Mouse (Mus musculus): ENCODE data around the gene Rabep2. TPM values are rescaled to one million over a fixed set of nuclear protein-coding genes. Genes with fewer than 3 reads are reported as not detected.
A peak's percentile ranks its signal among the peaks of the same experiment; 100 is the strongest.

The Rabep2 gene
- total RNA-seq, 2 experiments from 2014 or later: 11.5 to 13.9 TPM

DNA sequence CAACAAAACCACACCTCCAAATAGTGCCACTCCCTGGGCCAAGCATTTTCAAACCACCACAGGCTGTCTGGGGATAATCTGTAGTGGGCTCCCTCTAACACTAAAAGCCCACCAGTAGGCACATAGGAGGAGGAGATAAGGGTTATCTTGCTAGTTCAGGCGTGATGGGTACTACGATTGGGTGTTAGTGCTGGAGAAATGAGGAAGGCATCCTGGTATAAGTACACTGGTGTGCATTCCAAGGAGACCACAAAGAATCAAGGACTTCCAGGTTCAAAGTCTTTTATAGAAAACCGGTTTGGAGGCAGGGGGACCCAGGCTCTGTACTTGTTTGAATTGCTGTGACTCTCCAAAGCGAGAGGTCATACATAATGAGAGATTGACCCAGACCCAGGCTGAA, 405 bp upstream of the Rabep2 start:
- peak; percentile 25 for ATAC-seq (replicated peaks; ENCODE audit: low FRiP score, low TSS enrichment, poor library complexity, severe bottlenecking)

DNA sequence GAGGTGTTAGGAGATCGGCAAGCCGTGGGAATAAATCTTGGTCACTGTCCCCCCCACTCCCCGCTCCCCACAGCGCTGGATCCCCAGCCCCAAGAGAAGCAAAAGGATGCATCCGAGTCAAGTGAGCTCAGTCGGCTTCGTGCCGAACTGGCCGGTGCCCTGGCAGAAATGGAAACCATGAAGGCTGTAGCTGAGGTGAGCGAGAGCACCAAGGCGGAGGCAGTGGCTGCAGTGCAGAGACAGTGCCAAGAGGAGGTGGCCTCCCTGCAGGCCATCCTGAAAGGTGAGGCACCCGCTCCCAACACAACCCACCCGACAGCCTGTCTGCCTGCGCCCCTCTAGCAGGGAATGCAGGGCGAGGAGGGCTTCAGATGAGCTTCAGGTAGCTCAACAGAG, 942 bp downstream of the Rabep2 start:
- ATAC-seq (replicated peaks; ENCODE audit: low FRiP score, low TSS enrichment, poor library complexity, severe bottlenecking): peak; percentile 5; the same call in 1 of the 2 replicates

- ATAC-seq (replicated peaks; ENCODE audit: low FRiP score, low TSS enrichment, poor library complexity, severe bottlenecking): no peak
These were observed 1.6 kb downstream of the Rabep2 start for GRCm38 (mm10) chr7:126430167-126430566.

DNA sequence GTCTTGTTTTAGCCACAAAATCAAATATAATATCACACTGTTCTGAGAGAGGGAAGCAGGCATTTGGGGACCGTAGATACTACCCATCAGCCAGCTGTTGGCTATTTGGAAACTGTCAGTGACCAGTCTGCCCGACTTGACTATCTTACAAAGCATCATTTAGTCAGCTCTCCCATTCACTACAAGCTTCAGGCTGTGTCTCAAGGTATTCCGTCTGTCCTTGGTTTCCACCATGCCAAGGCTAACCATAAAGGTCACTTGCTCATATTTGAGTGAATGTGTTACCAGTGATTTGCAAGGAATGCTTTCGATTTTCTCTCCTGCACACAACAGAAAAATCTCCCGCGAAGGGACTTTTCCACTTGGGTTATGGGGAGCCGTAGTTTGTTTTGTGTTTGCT, 6.2 kb downstream of the Rabep2 start:
- ATAC-seq (replicated peaks; ENCODE audit: low FRiP score, low TSS enrichment, poor library complexity, severe bottlenecking): no peak

DNA sequence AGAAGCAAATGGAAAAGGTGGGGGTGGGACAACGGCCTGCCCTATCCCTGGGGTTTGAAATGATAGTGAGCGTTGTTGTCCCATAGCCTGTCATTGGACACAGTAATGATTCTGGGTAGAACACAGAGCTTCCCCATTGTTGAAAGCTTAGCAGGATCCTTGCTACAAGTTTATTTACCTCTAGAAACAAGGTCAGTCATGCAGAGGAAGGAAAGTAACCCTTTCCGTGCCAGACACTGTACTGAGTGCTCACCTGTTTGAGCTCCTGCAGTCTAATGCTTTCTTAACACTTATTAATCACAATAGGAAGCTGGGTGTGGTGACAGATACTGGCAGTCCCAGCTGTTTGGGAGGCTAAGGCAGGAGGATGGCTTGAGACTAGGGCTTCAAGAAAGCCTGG, 7.2 kb downstream of the Rabep2 start:
- ATAC-seq (replicated peaks; ENCODE audit: low FRiP score, low TSS enrichment, poor library complexity, severe bottlenecking): no peak

GRCm38 (mm10) chr7:126436851-126437250, 8.3 kb downstream of the Rabep2 start:
- ATAC-seq (replicated peaks; ENCODE audit: low FRiP score, low TSS enrichment, poor library complexity, severe bottlenecking): peak; percentile 83

DNA sequence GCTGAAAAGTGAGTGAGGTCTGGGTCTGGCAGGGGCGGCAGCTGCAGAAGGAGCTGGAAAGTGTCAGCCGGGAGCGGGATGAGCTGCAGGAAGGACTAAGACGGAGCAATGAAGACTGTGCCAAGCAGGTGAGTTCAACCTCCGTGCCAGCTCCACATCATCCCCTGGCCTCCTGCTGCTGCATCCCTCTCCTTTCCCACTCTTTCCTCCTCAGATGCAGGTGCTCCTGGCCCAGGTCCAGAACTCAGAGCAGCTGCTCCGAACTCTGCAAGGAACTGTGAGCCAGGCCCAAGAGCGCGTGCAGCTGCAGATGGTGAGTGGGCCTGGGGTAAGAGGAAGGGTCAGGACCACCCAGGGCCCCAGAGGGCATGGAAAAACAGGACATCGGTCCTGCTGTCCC, 11.6 kb downstream of the Rabep2 start:
- ATAC-seq (replicated peaks; ENCODE audit: low FRiP score, low TSS enrichment, poor library complexity, severe bottlenecking): no peak

DNA sequence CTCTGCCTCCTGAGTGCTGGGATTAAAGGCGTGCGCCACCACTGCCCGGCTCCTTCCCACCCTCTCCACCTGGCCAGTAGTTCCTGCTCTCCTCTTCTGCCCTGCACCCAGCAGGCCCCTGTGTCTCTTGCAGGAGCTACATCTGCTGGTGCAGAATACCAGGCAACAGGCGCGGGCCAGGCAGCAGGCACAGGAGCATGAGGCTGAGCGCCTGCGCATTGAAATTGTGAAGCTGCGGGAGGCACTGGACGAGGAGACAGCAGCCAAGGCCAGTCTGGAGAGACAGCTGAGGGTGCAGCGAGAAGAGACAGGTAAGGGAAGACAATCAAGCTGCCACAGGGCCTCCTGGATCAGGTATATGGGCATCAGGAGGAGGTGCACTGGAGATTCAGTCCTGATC, 15.4 kb downstream of the Rabep2 start:
- ATAC-seq (replicated peaks; ENCODE audit: low FRiP score, low TSS enrichment, poor library complexity, severe bottlenecking): no peak

GRCm38 (mm10) chr7:126444536-126444935, 16.0 kb downstream of the Rabep2 start:
- no peak for ATAC-seq (replicated peaks; ENCODE audit: low FRiP score, low TSS enrichment, poor library complexity, severe bottlenecking)

GRCm38 (mm10) chr7:126445104-126445815, 16.7 kb downstream of the Rabep2 start:
- ATAC-seq (replicated peaks; ENCODE audit: low FRiP score, low TSS enrichment, poor library complexity, severe bottlenecking): no peak

GRCm38 (mm10) chr7:126446217-126446616, 17.7 kb downstream of the Rabep2 start:
- no peak for ATAC-seq (replicated peaks; ENCODE audit: low FRiP score, low TSS enrichment, poor library complexity, severe bottlenecking)

GRCm38 (mm10) chr7:126448481-126448880, 19.9 kb downstream of the Rabep2 start:
- ATAC-seq (replicated peaks; ENCODE audit: low FRiP score, low TSS enrichment, poor library complexity, severe bottlenecking): no peak

DNA sequence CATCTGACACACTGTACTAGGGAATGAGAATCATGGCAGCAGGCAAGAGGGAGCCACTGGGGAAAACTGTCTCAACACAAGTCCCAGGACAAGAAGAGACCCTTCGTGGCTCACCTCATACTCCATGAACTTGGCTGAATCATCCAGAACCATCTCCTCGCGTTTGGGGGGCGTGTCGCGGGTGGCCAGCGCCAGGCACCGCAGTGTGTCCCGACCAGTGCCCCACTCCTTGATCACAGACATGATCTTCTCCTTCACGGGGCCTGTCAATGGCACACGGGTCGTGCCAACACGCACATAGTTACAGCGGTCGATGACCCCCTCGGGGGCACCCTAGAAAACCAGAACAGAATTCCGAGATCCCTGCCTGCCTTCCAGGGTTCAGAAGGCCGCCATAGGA, 21.4 kb downstream of the Rabep2 start:
- ATAC-seq (replicated peaks; ENCODE audit: low FRiP score, low TSS enrichment, poor library complexity, severe bottlenecking): no peak

DNA sequence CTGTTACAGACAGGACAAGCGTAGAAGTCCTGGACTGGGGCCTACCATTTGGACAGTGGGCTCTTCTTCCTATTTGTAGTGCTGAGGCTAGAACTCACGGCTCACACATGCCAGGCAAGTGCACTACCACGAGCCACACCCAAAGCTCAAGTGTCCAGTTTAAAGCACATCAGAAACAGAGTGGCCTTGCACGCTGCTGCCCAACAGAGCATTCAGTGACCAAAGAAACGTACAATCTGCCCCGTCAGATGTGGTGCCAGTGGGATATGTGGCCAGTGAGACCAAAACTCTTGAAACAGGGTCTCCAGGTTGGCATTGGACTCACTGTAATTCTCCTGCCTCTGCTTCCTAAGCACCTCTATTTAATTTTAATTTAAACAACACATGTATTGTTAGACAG, 22.1 kb downstream of the Rabep2 start:
- ATAC-seq (replicated peaks; ENCODE audit: low FRiP score, low TSS enrichment, poor library complexity, severe bottlenecking): no peak

DNA sequence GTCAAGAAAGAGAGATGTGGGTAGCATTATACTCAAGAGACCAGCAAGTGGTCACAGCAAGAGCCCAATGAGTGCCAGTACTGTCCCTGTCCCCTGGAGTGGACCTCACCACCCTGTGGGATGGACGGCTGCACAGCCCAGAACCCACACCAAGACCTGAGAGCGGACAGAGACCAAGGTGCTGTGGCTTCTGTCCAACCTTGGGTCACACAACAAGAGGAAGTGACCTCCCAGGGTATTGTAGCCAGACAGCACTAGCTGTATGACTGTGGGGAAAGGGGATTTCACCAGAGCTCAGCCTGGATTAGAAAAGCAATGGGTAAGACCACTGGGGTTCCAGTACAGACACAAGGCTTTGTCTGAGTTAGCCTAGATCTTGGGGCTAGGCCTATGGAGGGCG, 23.7 kb downstream of the Rabep2 start:
- ATAC-seq (replicated peaks; ENCODE audit: low FRiP score, low TSS enrichment, poor library complexity, severe bottlenecking): no peak

GRCm38 (mm10) chr7:126453861-126454260, 25.3 kb downstream of the Rabep2 start:
- ATAC-seq (replicated peaks; ENCODE audit: low FRiP score, low TSS enrichment, poor library complexity, severe bottlenecking): no peak

- ATAC-seq (replicated peaks; ENCODE audit: low FRiP score, low TSS enrichment, poor library complexity, severe bottlenecking): no peak
These were observed 26.7 kb downstream of the Rabep2 start for GRCm38 (mm10) chr7:126455242-126455641.

- peak; percentile 72 for ATAC-seq (replicated peaks; ENCODE audit: low FRiP score, low TSS enrichment, poor library complexity, severe bottlenecking)
These were observed 28.1 kb downstream of the Rabep2 start for GRCm38 (mm10) chr7:126456382-126457266.

DNA sequence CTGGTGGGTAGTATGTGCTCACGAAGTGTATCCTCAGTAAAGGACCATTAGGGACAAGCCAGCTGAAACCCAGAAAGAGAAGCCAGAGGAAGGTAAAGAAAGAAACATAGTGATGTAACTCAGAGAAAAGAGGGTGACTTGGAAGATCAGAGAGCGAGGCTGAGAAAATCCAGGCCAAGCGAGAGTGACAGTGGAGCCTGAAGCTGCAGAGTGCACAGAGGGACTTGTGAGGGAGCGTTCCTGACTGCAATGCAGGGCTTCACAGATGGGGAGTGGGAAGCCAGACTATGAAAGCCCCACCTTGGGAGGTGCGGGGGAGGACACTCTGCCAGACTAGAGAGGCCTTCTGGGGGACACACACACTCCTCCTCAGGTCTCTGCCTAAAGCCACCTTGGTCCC, 29.7 kb downstream of the Rabep2 start:
- no peak for ATAC-seq (replicated peaks; ENCODE audit: low FRiP score, low TSS enrichment, poor library complexity, severe bottlenecking)

GRCm38 (mm10) chr7:126458844-126459618, 30.5 kb downstream of the Rabep2 start:
- no peak for ATAC-seq (replicated peaks; ENCODE audit: low FRiP score, low TSS enrichment, poor library complexity, severe bottlenecking)
